Mouse (Mus musculus): ENCODE measurements around the gene Clcn2.
A peak's percentile ranks its signal among the peaks of the same experiment; 100 is the strongest.

Gene Clcn2

GRCm38 (mm10) chr16:20722736-20723135 is 5.2 kb upstream of the Clcn2 start:
- no peak for DNase-seq (ENCODE audit: low spot score)

DNA sequence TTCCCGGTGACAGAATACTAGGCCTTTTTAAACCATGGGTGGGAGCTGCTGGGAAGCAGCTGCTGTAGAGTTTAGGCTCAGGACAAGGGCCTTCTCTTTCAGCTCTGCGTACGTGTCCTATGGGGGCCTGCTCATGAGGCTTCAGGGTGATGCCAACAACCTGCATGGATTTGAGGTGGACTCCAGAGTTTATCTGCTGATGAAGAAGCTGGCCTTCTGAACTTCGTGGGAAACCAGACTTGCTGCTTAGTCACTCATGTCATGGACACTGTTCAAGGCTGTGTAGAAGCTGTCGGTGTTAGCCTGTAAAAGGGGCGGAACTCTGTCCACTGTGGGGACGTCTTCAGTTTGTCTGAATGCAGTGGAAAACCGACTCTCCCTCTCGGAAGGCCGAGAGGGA is 4.3 kb upstream of the Clcn2 start:
- DNase-seq (ENCODE audit: low spot score) = no peak

- DNase-seq (ENCODE audit: low spot score) = no peak
These were observed 578 bp upstream of the Clcn2 start for GRCm38 (mm10) chr16:20717978-20718670.

DNA sequence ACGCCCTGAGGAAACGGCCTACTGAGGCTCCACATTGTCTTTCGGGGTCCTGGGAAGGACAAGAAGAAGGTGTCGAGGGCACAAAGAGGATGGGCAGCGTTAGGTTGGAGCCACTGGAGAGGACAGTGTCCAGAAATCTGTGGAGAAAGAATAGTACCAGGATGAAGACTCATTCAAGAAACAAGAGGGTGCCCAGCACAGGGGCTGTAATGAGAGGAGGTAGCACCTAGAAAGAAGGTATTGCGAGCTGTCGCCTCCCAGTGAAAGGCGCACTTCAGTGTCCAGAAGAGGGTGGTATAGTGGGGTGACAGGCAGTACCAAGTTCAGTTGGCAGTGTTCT is 735 bp downstream of the Clcn2 start:
- DNase-seq (ENCODE audit: low spot score) = no peak

DNA sequence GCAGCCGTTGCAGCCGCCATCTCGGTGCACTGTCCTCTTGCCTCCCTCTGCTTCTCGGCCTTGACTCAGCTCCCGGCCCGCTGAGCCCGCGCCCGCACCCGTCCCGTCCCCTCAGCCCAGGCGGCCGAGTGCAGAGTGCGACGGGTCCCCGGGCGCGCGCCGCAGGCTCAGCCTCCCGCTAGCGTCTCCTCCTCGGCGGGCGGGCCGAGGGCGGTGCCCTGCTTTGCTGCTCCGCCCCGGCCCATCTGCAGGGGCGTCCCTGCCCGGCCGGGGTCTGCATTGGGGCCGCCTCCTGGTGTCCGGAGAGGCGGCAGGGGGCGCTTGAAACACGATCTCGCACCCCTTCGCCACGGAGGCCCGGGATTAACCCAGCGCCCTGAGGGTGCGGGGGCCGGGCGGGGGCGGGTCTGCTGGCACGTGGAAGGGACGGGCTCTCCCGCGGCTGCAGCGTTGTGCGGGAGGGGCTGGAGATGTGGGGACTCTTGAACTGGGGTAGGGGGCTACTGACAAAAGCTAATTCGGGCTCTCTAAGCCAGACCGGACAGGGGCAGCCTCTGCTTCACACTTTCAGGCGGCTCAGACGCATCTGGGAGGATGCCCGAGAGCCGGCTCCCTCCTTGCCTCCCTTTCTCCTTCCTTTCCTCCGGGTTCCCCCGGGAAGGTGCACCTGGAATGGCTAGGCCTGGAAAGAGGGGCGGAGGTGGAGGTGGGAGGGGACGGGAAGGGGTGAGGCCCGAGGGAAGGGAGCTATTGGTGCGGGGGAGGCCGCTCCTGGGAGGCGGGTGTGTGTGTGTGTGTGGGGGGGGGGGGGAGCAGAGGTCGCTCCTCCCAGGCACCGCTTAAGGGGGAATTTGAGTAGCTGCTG is 1.3 kb downstream of the Clcn2 start:
- DNase-seq (ENCODE audit: low spot score) = peak; percentile 85

- DNase-seq (ENCODE audit: low spot score) = no peak
These were observed 2.0 kb downstream of the Clcn2 start for GRCm38 (mm10) chr16:20715566-20715965.

- no peak for DNase-seq (ENCODE audit: low spot score)
These were observed 2.4 kb downstream of the Clcn2 start for GRCm38 (mm10) chr16:20715161-20715560.

DNA sequence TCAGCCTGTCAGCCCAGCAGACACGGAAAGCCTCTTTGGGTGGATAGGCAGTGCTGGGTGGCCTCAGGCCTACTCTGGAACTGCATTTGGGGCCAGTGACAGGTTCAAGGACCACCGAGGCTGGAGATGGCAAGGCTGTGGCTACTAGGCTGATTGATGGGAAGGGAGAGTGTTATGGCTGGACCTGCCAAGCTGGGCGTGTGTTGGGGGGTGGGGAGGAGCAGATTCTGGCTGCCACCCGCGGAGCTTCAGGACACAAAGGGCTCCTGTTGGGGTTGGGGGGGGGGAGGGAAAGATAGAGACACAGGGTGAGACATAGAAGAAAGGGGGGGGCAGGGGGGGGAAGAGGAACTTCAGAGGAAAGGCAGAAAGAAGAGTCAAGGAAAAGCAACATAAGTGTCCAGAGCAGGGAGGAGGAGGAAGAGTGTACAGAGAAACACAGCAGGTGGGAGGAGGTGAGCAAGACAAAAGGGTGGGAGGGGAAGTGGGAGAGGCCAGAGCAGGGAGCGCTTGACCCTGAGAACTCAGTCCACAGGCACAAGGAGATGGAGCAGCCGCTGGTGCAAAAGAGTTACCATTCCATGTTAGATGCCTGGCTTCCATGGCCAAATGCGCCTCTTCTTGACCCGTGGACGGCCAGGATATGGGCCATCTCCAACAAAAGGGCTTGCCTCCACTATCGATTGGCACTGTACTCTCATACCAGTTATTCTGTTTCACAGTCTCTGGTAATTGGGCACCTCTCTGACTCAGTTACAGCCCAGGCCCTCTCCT is 3.1 kb downstream of the Clcn2 start:
- peak; percentile 82 for DNase-seq (ENCODE audit: low spot score)

DNA sequence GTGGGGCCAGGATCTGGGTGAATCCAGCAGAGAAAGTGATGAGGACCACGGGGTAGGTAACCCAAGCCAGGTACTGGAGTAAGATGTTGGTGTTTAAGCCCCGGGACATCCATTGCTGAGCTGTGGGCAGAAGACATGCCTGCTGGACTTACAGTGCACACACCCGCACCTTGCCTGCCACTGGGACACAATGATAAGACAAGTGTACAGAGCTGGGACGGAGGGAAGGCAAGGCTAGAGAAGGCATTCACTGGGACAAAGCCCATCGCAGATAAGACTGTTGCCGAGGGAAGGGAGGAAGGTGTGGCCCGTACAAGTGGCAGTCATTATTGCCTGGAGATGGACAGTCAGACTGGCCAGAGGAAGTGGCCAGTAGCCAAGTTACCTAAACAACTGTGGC is 4.7 kb downstream of the Clcn2 start:
- DNase-seq (ENCODE audit: low spot score) = no peak

DNA sequence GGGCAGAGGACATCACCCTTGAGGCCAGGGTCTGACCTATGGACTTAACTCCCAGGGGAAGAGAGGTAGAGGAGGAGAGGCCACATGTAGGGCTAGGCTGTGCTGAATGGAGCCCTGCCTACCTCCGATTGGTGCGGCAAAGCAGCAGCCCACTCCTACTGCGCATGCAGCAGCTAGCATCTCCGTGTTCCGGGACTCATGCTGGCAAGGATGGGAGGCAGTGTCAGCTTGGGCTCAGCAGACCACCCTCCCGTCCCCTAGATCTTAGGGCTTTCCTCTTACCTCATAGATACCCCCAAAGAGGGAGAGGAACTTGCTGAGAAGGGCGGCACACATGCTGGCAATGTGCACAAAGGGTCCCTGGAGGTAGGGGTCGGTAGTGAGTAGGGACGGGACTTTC is 5.4 kb downstream of the Clcn2 start:
- DNase-seq (ENCODE audit: low spot score) = no peak

DNA sequence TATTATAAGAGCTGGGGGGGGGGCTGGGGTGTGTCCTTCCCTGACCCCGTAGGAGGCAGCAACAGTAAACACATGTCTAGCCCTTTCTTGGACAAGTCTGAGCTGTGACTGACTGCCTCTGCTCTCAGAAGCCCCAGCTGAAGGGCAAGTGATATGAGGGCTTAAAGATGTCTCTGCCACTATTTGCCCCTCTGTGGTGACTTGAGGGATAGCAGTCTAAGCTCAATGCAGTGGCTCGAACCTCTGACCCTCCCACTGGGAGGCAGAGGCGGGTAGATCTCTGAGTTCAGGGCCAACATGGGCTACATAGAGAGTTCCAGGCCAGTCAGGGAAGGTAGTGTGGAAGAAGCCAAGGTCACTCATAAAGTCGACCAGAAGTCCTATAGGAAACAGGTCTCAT is 6.7 kb downstream of the Clcn2 start:
- no peak for DNase-seq (ENCODE audit: low spot score)

GRCm38 (mm10) chr16:20710370-20710769 is 7.2 kb downstream of the Clcn2 start:
- no peak for DNase-seq (ENCODE audit: low spot score)

GRCm38 (mm10) chr16:20708939-20709734 is 8.4 kb downstream of the Clcn2 start:
- peak; percentile 28 for DNase-seq (ENCODE audit: low spot score)

- no peak for DNase-seq (ENCODE audit: low spot score)
These were observed 9.2 kb downstream of the Clcn2 start for GRCm38 (mm10) chr16:20708220-20708938.

- DNase-seq (ENCODE audit: low spot score) = peak; percentile 81
These were observed 11.0 kb downstream of the Clcn2 start for GRCm38 (mm10) chr16:20706407-20707055.

DNA sequence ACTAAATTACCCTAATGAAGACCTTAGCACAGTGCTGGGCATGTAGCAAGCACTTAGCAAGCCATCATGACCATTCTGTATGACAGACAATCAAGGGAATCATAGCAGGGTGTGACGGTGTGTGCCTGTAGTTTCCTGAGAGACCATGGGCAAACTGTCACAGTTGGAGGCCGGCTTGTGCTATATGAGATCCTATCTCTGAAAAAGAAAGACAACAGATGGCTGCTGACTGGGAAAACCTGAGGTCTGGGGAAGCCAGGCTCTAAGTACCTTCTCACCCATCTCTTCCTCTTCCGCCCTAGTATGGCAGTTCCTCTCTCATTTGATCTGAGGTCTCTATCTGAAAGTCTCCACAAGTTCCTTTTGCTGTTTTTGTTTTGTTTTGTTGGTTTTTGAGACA is 11.8 kb downstream of the Clcn2 start:
- DNase-seq (ENCODE audit: low spot score) = no peak

DNA sequence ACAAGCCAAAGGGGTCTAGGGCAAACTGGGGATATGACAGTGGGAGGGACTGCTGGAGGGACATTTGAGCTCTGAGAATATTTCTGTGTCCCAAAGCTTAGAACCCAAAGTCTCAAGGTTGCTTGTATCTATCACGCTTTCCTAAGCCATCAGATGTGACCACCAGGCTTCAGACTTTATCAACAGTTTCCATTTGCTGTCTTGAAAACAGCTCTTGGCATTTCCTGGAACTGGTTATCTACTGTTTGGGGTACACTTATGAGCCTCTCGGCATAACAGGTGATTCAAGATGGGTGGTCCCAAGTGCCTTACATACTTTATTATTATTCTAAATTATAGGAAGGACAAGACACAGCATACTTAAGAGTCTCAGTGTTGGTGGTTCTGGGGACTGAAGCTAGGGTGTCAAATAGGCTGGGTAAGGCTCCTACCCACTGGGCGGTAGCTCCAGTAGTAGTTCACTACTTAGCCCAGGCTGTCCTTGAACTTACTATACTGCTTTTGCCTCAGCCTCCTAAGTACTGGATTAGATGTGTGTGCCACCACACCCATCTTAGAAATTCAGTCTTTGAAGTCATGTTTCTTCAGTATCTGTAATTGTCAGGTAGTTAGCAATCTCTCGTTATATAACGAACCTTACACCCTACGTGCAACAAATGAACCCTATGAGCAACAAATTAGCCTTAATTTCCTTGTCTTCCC is 13.7 kb downstream of the Clcn2 start:
- no peak for DNase-seq (ENCODE audit: low spot score)

- no peak for DNase-seq (ENCODE audit: low spot score)
These were observed 14.5 kb downstream of the Clcn2 start for GRCm38 (mm10) chr16:20703071-20703470.

GRCm38 (mm10) chr16:20702522-20702893 is 15.0 kb downstream of the Clcn2 start:
- DNase-seq (ENCODE audit: low spot score) = peak; percentile 80

Measured in testis, postnatal 14 days (tissue).